Mouse (Mus musculus): ENCODE results near the gene Dgkg. TPM values are rescaled to one million over a fixed set of nuclear protein-coding genes. Genes with fewer than 3 reads are reported as not detected.

Gene Dgkg
- polyA plus RNA-seq (2012; ENCODE audit: insufficient read depth, insufficient read length, missing spikeins) = 2.1 and 2.3 TPM in 2 replicates

GRCm38 (mm10) chr16:22656533-22657444 is at the start of gene Dgkg:
Gene Dgkg, minus strand, starts transcription at chr16:22657221.
- H3K4me3 ChIP-seq (ENCODE audit: insufficient read depth, low read length) = peak within 1 kb of the TSS; percentile 59
- TF ChIP-seq POLR2A (IDR thresholded peaks at IDR 0.05; ENCODE audit: borderline replicate concordance, low read depth, low read length) (no peak), CTCF (IDR thresholded peaks at IDR 0.05; ENCODE audit: low read depth, low read length) (no peak)
- peaks cover 30% of the 10 kb centered on the region for H3K4me1 ChIP-seq (ENCODE audit: control insufficient read depth, insufficient read depth, low read length)
- no peak within 1 kb of the TSS for H3K27ac ChIP-seq (ENCODE audit: insufficient read depth, low read depth, low read length)

- Histone ChIP-seq H3K27ac (ENCODE audit: insufficient read depth, low read depth, low read length) (no peak overlapping the region), H3K4me1 (ENCODE audit: control insufficient read depth, insufficient read depth, low read length) (no peaks in the 10 kb centered on the region), H3K4me3 (ENCODE audit: insufficient read depth, low read length) (no peak overlapping the region)
- TF ChIP-seq CTCF (IDR thresholded peaks at IDR 0.05; ENCODE audit: low read depth, low read length) (no peak), POLR2A (IDR thresholded peaks at IDR 0.05; ENCODE audit: borderline replicate concordance, low read depth, low read length) (no peak)
Measured at GRCm38 (mm10) chr16:22704946-22705345, 47.9 kb upstream of the Dgkg start.

GRCm38 (mm10) chr16:22704136-22704535 is 47.1 kb upstream of the Dgkg start:
- Histone ChIP-seq H3K27ac (ENCODE audit: insufficient read depth, low read depth, low read length) (no peak overlapping the region), H3K4me1 (ENCODE audit: control insufficient read depth, insufficient read depth, low read length) (no peaks in the 10 kb centered on the region), H3K4me3 (ENCODE audit: insufficient read depth, low read length) (no peak overlapping the region)
- TF ChIP-seq POLR2A (IDR thresholded peaks at IDR 0.05; ENCODE audit: borderline replicate concordance, low read depth, low read length) (no peak), CTCF (IDR thresholded peaks at IDR 0.05; ENCODE audit: low read depth, low read length) (no peak)

GRCm38 (mm10) chr16:22698846-22699760 is 42.1 kb upstream of the Dgkg start:
- TF ChIP-seq CTCF (IDR thresholded peaks at IDR 0.05; ENCODE audit: low read depth, low read length) (no peak), POLR2A (IDR thresholded peaks at IDR 0.05; ENCODE audit: borderline replicate concordance, low read depth, low read length) (no peak)
- H3K4me1 ChIP-seq (ENCODE audit: control insufficient read depth, insufficient read depth, low read length) = no peaks in the 10 kb centered on the region
- H3K27ac ChIP-seq (ENCODE audit: insufficient read depth, low read depth, low read length) = no peak overlapping the region
- no peak overlapping the region for H3K4me3 ChIP-seq (ENCODE audit: insufficient read depth, low read length)

- H3K27ac ChIP-seq (ENCODE audit: insufficient read depth, low read depth, low read length) = no peak overlapping the region
- no peak overlapping the region for H3K4me3 ChIP-seq (ENCODE audit: insufficient read depth, low read length)
- TF ChIP-seq POLR2A (IDR thresholded peaks at IDR 0.05; ENCODE audit: borderline replicate concordance, low read depth, low read length) = no peak
- no peak for TF ChIP-seq CTCF (IDR thresholded peaks at IDR 0.05; ENCODE audit: low read depth, low read length)
- H3K4me1 ChIP-seq (ENCODE audit: control insufficient read depth, insufficient read depth, low read length) = no peaks in the 10 kb centered on the region
Measured at GRCm38 (mm10) chr16:22698101-22698500, 41.1 kb upstream of the Dgkg start.

- TF ChIP-seq POLR2A (IDR thresholded peaks at IDR 0.05; ENCODE audit: borderline replicate concordance, low read depth, low read length) (no peak), CTCF (IDR thresholded peaks at IDR 0.05; ENCODE audit: low read depth, low read length) (no peak)
- no peaks in the 10 kb centered on the region for H3K4me1 ChIP-seq (ENCODE audit: control insufficient read depth, insufficient read depth, low read length)
- H3K27ac ChIP-seq (ENCODE audit: insufficient read depth, low read depth, low read length) = no peak overlapping the region
- no peak overlapping the region for H3K4me3 ChIP-seq (ENCODE audit: insufficient read depth, low read length)
Measured at GRCm38 (mm10) chr16:22689622-22690021, 32.6 kb upstream of the Dgkg start.

- Histone ChIP-seq H3K4me1 (ENCODE audit: control insufficient read depth, insufficient read depth, low read length) (no peaks in the 10 kb centered on the region), H3K27ac (ENCODE audit: insufficient read depth, low read depth, low read length) (no peak overlapping the region), H3K4me3 (ENCODE audit: insufficient read depth, low read length) (no peak overlapping the region)
- TF ChIP-seq CTCF (IDR thresholded peaks at IDR 0.05; ENCODE audit: low read depth, low read length) = no peak
- no peak for TF ChIP-seq POLR2A (IDR thresholded peaks at IDR 0.05; ENCODE audit: borderline replicate concordance, low read depth, low read length)
Measured at GRCm38 (mm10) chr16:22687711-22688230, 30.8 kb upstream of the Dgkg start.

- Histone ChIP-seq H3K4me1 (ENCODE audit: control insufficient read depth, insufficient read depth, low read length) (no peaks in the 10 kb centered on the region), H3K27ac (ENCODE audit: insufficient read depth, low read depth, low read length) (no peak overlapping the region), H3K4me3 (ENCODE audit: insufficient read depth, low read length) (no peak overlapping the region)
- no peak for TF ChIP-seq CTCF (IDR thresholded peaks at IDR 0.05; ENCODE audit: low read depth, low read length)
- TF ChIP-seq POLR2A (IDR thresholded peaks at IDR 0.05; ENCODE audit: borderline replicate concordance, low read depth, low read length) = no peak
Measured at GRCm38 (mm10) chr16:22683605-22684004, 26.6 kb upstream of the Dgkg start.

- Histone ChIP-seq H3K27ac (ENCODE audit: insufficient read depth, low read depth, low read length) (no peak overlapping the region), H3K4me3 (ENCODE audit: insufficient read depth, low read length) (no peak overlapping the region), H3K4me1 (ENCODE audit: control insufficient read depth, insufficient read depth, low read length) (no peaks in the 10 kb centered on the region)
- no peak for TF ChIP-seq CTCF (IDR thresholded peaks at IDR 0.05; ENCODE audit: low read depth, low read length)
- no peak for TF ChIP-seq POLR2A (IDR thresholded peaks at IDR 0.05; ENCODE audit: borderline replicate concordance, low read depth, low read length)
Measured at GRCm38 (mm10) chr16:22682727-22683126, 25.7 kb upstream of the Dgkg start.
